Mouse (Mus musculus) CD8-positive naive resting alpha-beta T cell, adult 57 days (primary cell): Measurements from ENCODE around the gene Eda. TPM values are rescaled to one million over a fixed set of nuclear protein-coding genes. Genes with fewer than 3 reads are reported as not detected.

Experiments used
- total RNA-seq: library from RNA; stranded (reverse); gene quantifications from one replicate; pipeline ENCODE4 v1.2.4, GENCODE M21; 2023

Gene Eda
- total RNA-seq: not detected

GRCm38 (mm10) chrX:99975250-99975984, at the start of gene Eda:
Gene Eda, plus strand, starts transcription at chrX:99975606.

GRCm38 (mm10) chrX:100428693-100429092, 453.3 kb downstream of the Eda start, which contains the start of gene Otud6a:
Gene Otud6a, plus strand, starts transcription at chrX:100429013.

GRCm38 (mm10) chrX:100442617-100443016, 467.2 kb downstream of the Eda start, which contains the start of gene Awat2:
Gene Awat2, minus strand, starts transcription at chrX:100442717.

Other genes starting within 250 kb of the Eda start
- not detected for gene Tmem28, start 154.6 kb upstream of the Eda start, total RNA-seq